Mouse (Mus musculus): ENCODE measurements around the gene 9530068E07Rik. TPM values are rescaled to one million over a fixed set of nuclear protein-coding genes. Genes with fewer than 3 reads are reported as not detected.

Gene 9530068E07Rik
- total and polyA plus RNA-seq, 3 experiments, result 102 to 153 (median 128) TPM

GRCm38 (mm10) chr11:52395343-52395742 lies 885 bp upstream of the 9530068E07Rik start:
- peaks cover 6 to 28% of the 10 kb centered on the region in 2 experiments; a peak in 3 of 4 replicates for H3K4me1 ChIP-seq (ENCODE audit: control insufficient read depth in 1 of 2, insufficient read depth in 2 of 2)
- dilution Hi-C loops (cut with MboI; ENCODE audit: extremely low pct_ligation_motif_present, extremely low pct_unique_long_range_greater_than_20kb, low sequenced_read_pairs), result no loop called here
- H3K79me2 ChIP-seq (replicated peaks; ENCODE audit: control insufficient read depth, extremely low read depth, insufficient read depth, poor library complexity, severe bottlenecking), result peaks cover 37% of the 10 kb centered on the region
- TF ChIP-seq JUN (IDR thresholded peaks at IDR 0.05; ENCODE audit: insufficient read depth, low read depth, low read length) (no peak), IRF4 (IDR thresholded peaks at IDR 0.05; ENCODE audit: low read depth, low read length) (no peak), USF1 (IDR thresholded peaks at IDR 0.05; ENCODE audit: low read depth, low read length) (no peak), CTCF (conservative IDR thresholded peaks at IDR 0.05 in 1 of 2, IDR thresholded peaks at IDR 0.05 in 1 of 2; ENCODE audit: low read depth in 2 of 2, low read length in 2 of 2) (peak in 1 of 2 experiments; percentile 52; a peak in 2 of 4 replicates), TBP (conservative IDR thresholded peaks at IDR 0.05; ENCODE audit: low read depth, low read length) (no peak), ZMIZ1 (IDR thresholded peaks at IDR 0.05; ENCODE audit: low read depth, low read length) (no peak), E2F4 (IDR thresholded peaks at IDR 0.05; ENCODE audit: insufficient replicate concordance, low read depth, low read length) (no peak), MXI1 (IDR thresholded peaks at IDR 0.05; ENCODE audit: low read depth, low read length) (no peak)
- H3K27ac ChIP-seq (ENCODE audit: insufficient read depth, low read depth), result no peak overlapping the region
- no peak overlapping the region for H3K9ac ChIP-seq (ENCODE audit: insufficient read depth, low read depth)
- peaks cover 2 to 32% of the 10 kb centered on the region in 2 experiments for H3K36me3 ChIP-seq (replicated peaks in 1 of 2; ENCODE audit: control insufficient read depth in 1 of 2, insufficient read depth in 1 of 2, low read length in 1 of 2)
- in situ Hi-C loops (cut with MboI; ENCODE audit: low pct_ligation_motif_present, low pct_unique_long_range_greater_than_20kb, low sequenced_read_pairs), result no loop called here
- DNase-seq (ENCODE audit: extremely low read depth), result peak; percentile 45
- peak overlapping the region; percentile 92 for H3K4me2 ChIP-seq (ENCODE audit: insufficient read depth, low read depth, poor library complexity, severe bottlenecking)
- H3K27me3 ChIP-seq (replicated peaks), result no peaks in the 10 kb centered on the region
- peaks cover 2% of the 10 kb centered on the region for H3K9me3 ChIP-seq (replicated peaks; ENCODE audit: low read length)
- H3K4me3 ChIP-seq (replicated peaks in 1 of 3; ENCODE audit: low read depth in 2 of 3, low read length in 2 of 3, poor library complexity in 1 of 3), result no peak overlapping the region

- peak overlapping the region; percentile 73 for H3K4me2 ChIP-seq (ENCODE audit: insufficient read depth, low read depth, poor library complexity, severe bottlenecking)
- peak overlapping the region; percentile 91 to 98 (median 94) for H3K4me3 ChIP-seq (replicated peaks in 1 of 3; ENCODE audit: low read depth in 2 of 3, low read length in 2 of 3, poor library complexity in 1 of 3)
- peak overlapping the region; percentile 54 for H3K27ac ChIP-seq (ENCODE audit: insufficient read depth, low read depth)
- in situ Hi-C loops (cut with MboI; ENCODE audit: low pct_ligation_motif_present, low pct_unique_long_range_greater_than_20kb, low sequenced_read_pairs), result no loop called here
- dilution Hi-C loops (cut with MboI; ENCODE audit: extremely low pct_ligation_motif_present, extremely low pct_unique_long_range_greater_than_20kb, low sequenced_read_pairs), result no loop called here
- TF ChIP-seq MEF2A (IDR thresholded peaks at IDR 0.05; ENCODE audit: borderline replicate concordance, low read depth, low read length) (no peak), BHLHE40 (IDR thresholded peaks at IDR 0.05; ENCODE audit: low read depth, low read length) (0 out of 2 replicates have a peak, but pooled peaks have one; percentile 0), MAZ (IDR thresholded peaks at IDR 0.05; ENCODE audit: low read depth, low read length) (peak; percentile 46; the same call in 1 of the 2 replicates), USF1 (IDR thresholded peaks at IDR 0.05; ENCODE audit: low read depth, low read length) (no peak), RCOR1 (conservative IDR thresholded peaks at IDR 0.05; ENCODE audit: low read depth, low read length) (no peak), MYC (IDR thresholded peaks at IDR 0.05; ENCODE audit: low read depth, low read length) (no peak), UBTF (IDR thresholded peaks at IDR 0.05; ENCODE audit: low read depth, low read length) (peak; percentile 88), CHD2 (IDR thresholded peaks at IDR 0.05; ENCODE audit: low read length) (0 out of 2 replicates have a peak, but pooled peaks have one; percentile 33), POLR2AphosphoS2 (IDR thresholded peaks at IDR 0.05; ENCODE audit: low read depth, low read length) (no peak), MAX (IDR thresholded peaks at IDR 0.05; ENCODE audit: low read length) (0 out of 2 replicates have a peak, but pooled peaks have one; percentile 12), TBP (conservative IDR thresholded peaks at IDR 0.05; ENCODE audit: low read depth, low read length) (no peak), KAT2A (IDR thresholded peaks at IDR 0.05; ENCODE audit: insufficient replicate concordance, low read length) (0 out of 2 replicates have a peak, but pooled peaks have one; percentile 5)
- peaks cover 2% of the 10 kb centered on the region for H3K9me3 ChIP-seq (replicated peaks; ENCODE audit: low read length)
- H3K4me1 ChIP-seq (ENCODE audit: control insufficient read depth in 1 of 2, insufficient read depth in 2 of 2), result peaks cover 6 to 35% of the 10 kb centered on the region in 2 experiments; a peak in 3 of 4 replicates
- H3K79me2 ChIP-seq (replicated peaks; ENCODE audit: control insufficient read depth, extremely low read depth, insufficient read depth, poor library complexity, severe bottlenecking), result peaks cover 43% of the 10 kb centered on the region
- peak; percentile 59 for DNase-seq (ENCODE audit: extremely low read depth)
- H3K36me3 ChIP-seq (replicated peaks in 1 of 2; ENCODE audit: control insufficient read depth in 1 of 2, insufficient read depth in 1 of 2, low read length in 1 of 2), result peaks cover 2 to 36% of the 10 kb centered on the region in 2 experiments
- H3K27me3 ChIP-seq (replicated peaks), result no peaks in the 10 kb centered on the region
- peak overlapping the region; percentile 99 for H3K9ac ChIP-seq (ENCODE audit: insufficient read depth, low read depth)
Observed at GRCm38 (mm10) chr11:52396597-52397188, 465 bp downstream of the 9530068E07Rik start.
